Mouse (Mus musculus): ENCODE measurements around the gene Ribc1. TPM values are rescaled to one million over a fixed set of nuclear protein-coding genes. Genes with fewer than 3 reads are reported as not detected.

The Ribc1 gene
- 0.24 and 0.32 TPM in 2 replicates for polyA plus RNA-seq (2012; rRNA removed; ENCODE audit: low replicate concordance)

GRCm38 (mm10) chrX:152016151-152017145, at the start of gene Ribc1, which contains the start of gene Smc1a:
Gene Ribc1 (minus strand): TSS chrX:152016295.
Gene Smc1a (plus strand): TSS chrX:152016428.

DNA sequence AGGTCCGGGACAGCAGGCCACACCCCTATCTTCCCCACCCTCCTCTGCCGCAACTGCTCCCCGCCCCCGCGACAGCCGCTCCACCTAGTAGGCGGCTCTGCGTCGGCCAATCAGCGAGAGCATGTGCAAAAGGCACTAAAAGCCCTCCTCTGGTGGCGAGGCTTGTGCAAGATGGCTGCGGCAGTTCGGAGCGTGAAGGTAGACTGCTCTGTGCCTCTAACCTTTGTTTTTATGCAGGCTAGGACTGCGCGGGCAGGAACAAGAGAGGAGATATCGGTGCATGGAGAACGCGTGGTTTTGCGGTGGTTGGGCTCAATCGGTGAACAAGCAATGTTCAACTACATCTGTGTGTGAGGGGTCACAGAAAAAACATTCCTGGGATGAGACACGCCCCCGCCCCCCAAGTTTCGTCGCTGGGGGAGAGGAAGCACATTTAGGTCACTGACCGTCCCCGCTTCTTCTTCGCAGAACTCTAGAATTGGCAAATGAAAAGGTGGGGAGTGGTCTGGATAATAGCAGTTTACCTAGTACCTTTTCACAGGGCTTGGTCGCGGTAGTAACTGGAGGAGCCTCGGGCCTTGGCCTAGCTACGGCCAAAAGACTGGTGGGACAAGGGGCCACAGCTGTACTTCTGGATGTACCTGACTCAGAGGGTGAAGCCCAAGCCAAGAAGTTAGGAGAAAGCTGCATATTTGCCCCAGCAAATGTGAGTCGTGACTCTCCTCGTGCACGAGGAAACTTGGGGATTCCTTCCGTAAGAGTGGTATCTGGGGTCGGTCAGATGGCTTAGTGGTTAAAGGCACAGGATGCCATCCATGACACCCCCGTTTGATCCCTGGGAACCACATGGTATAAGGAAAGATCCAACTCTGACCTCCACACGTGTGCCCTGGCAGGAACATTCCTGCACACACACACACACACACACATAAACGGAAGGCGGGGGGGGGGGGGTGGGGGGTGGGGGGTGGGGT, 14.1 kb downstream of the Ribc1 start, which contains the start of gene Hsd17b10:
Gene Hsd17b10, plus strand, starts transcription at position 109 of the 974 bp plus-strand sequence.

Other genes with a start within 250 kb of the Ribc1 start
- 51.6 and 61.9 TPM in 2 replicates for gene Huwe1, start 215.5 kb downstream of the Ribc1 start, polyA plus RNA-seq (2012; rRNA removed; ENCODE audit: low replicate concordance)
- gene Hsd17b10, start 14.4 kb downstream of the Ribc1 start, polyA plus RNA-seq (2012; rRNA removed; ENCODE audit: low replicate concordance): 70.6 and 119 TPM in 2 replicates
- 15.2 and 31.6 TPM in 2 replicates for gene Smc1a, start 133 bp upstream of the Ribc1 start, polyA plus RNA-seq (2012; rRNA removed; ENCODE audit: low replicate concordance)
- gene Iqsec2, start 128.0 kb upstream of the Ribc1 start, polyA plus RNA-seq (2012; rRNA removed; ENCODE audit: low replicate concordance): 18.2 and 26.9 TPM in 2 replicates
- gene Kdm5c, start 216.7 kb upstream of the Ribc1 start, polyA plus RNA-seq (2012; rRNA removed; ENCODE audit: low replicate concordance): 44.1 and 60.3 TPM in 2 replicates